Mouse (Mus musculus) myocyte (in vitro differentiated cells): ENCODE measurements around the gene Cdipt. TPM values are rescaled to one million over a fixed set of nuclear protein-coding genes. Genes with fewer than 3 reads are reported as not detected.

Experiments used
- H3K27me3 ChIP-seq: one replicate; pipeline ENCODE4 v1.6.1; 2011; ENCODE audit not compliant: control insufficient read depth, insufficient read depth, insufficient read length
- H3K36me3 ChIP-seq: one replicate; pipeline ENCODE4 v1.6.1; 2011; ENCODE audit not compliant: control insufficient read depth, insufficient read depth
- H3K4me2 ChIP-seq: one replicate; pipeline ENCODE4 v1.6.1; 2011; ENCODE audit warnings: low read depth, control low read depth
- H3K4me3 ChIP-seq: one replicate; pipeline ENCODE4 v1.5.1; 2011; ENCODE audit warnings: mild to moderate bottlenecking, control low read depth, moderate library complexity
- H3K79me2 ChIP-seq: one replicate; pipeline ENCODE4 v1.6.1; 2011; ENCODE audit not compliant: control insufficient read depth, insufficient read depth
- H3ac ChIP-seq: one replicate; pipeline ENCODE4 v1.6.1; 2011; ENCODE audit not compliant: control insufficient read depth, insufficient read length
- CEBPB ChIP-seq: IDR thresholded peaks from 2 replicates; pipeline ENCODE4 v1.6.1; 2011; ENCODE audit warnings: mild to moderate bottlenecking, moderate library complexity; ENCODE audit not compliant: poor library complexity, insufficient read depth, severe bottlenecking
- E2F4 ChIP-seq: IDR thresholded peaks from one replicate; pipeline ENCODE4 v1.6.1; 2011; ENCODE audit warnings: mild to moderate bottlenecking, control low read depth, moderate library complexity; ENCODE audit not compliant: insufficient read depth
- MAX ChIP-seq: IDR thresholded peaks from one replicate; pipeline ENCODE4 v1.6.1; 2011; ENCODE audit warnings: low read depth, mild to moderate bottlenecking, control low read depth
- MYOD1 ChIP-seq, 3 experiments: IDR thresholded peaks; one replicate each; pipeline ENCODE4 v1.6.1; 2011; ENCODE audit warnings: control low read depth in 2 of 3, low read depth in 2 of 3, mild to moderate bottlenecking in 2 of 3, moderate library complexity in 1 of 3; ENCODE audit not compliant: insufficient read length in 2 of 3, control insufficient read depth in 1 of 3
- MYOG ChIP-seq, 3 experiments: IDR thresholded peaks; one replicate each; pipeline ENCODE4 v1.6.1; 2011; ENCODE audit warnings: control low read depth in 2 of 3, low read depth in 2 of 3, mild to moderate bottlenecking in 2 of 3; ENCODE audit not compliant: insufficient read length in 2 of 3, control insufficient read depth in 1 of 3, insufficient read depth in 1 of 3
- POLR2A ChIP-seq: IDR thresholded peaks from one replicate; pipeline ENCODE4 v1.6.1; 2011; ENCODE audit warnings: low read depth, mild to moderate bottlenecking, control low read depth, moderate library complexity; ENCODE audit not compliant: insufficient read length
- POLR2AphosphoS2 ChIP-seq: IDR thresholded peaks from one replicate; pipeline ENCODE4 v1.6.1; 2011; ENCODE audit warnings: low read depth, control low read depth; ENCODE audit not compliant: insufficient read length
- REST ChIP-seq: IDR thresholded peaks from one replicate; pipeline ENCODE4 v1.6.1; 2011; ENCODE audit warnings: mild to moderate bottlenecking, control low read depth, moderate library complexity; ENCODE audit not compliant: insufficient read depth, insufficient read length
- SRF ChIP-seq: IDR thresholded peaks from one replicate; pipeline ENCODE4 v1.6.1; 2011; ENCODE audit warnings: low read depth; ENCODE audit not compliant: control insufficient read depth, insufficient read length
- TCF12 ChIP-seq: IDR thresholded peaks from one replicate; pipeline ENCODE4 v1.6.1; 2011; ENCODE audit warnings: mild to moderate bottlenecking, control low read depth; ENCODE audit not compliant: poor library complexity, insufficient read depth, severe bottlenecking
- TCF3 ChIP-seq: IDR thresholded peaks from one replicate; pipeline ENCODE4 v1.6.1; 2011; ENCODE audit warnings: low read depth, control low read depth; ENCODE audit not compliant: insufficient read length
- USF1 ChIP-seq: IDR thresholded peaks from one replicate; pipeline ENCODE4 v1.6.1; 2011; ENCODE audit warnings: low read depth, mild to moderate bottlenecking, control low read depth, moderate library complexity
- polyA plus RNA-seq: library from polyadenylated mRNA; unstranded; fragments of >200 nt; fragmentation: generic; extraction: Trizol; gene quantifications from one replicate; pipeline ENCODE4 v1.2.1, GENCODE M21; 2012; ENCODE audit warnings: missing spikeins

Gene Cdipt
- polyA plus RNA-seq, 1 experiment = 173 TPM

DNA sequence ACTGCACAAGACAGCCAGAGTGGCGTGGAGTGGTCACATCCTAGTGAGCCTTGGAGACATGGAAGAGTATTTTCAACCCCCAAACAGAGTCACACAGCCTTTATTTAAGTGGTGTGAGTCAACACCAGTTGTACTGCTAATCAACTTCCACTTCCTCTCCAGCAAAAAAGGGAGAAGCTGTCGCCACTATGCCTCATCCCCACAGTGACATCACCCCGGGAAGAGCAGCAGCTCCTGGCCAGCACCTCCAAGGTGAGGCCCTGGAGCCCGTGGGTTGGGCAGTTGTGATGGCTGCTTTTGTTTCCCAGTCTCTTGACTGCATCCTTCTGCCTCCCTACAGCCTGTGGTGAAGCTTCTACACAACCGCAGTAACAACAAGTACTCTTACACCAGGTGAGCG is 34.5 kb upstream of the Cdipt start:
- Histone ChIP-seq H3K4me3 (no peak overlapping the region), H3K79me2 (no peaks in the 10 kb centered on the region), H3K36me3 (peaks cover 9% of the 10 kb centered on the region), H3K27me3 (no peaks in the 10 kb centered on the region), H3ac (no peak overlapping the region), H3K4me2 (no peak overlapping the region)
- TF ChIP-seq MYOD1 (IDR thresholded peaks at IDR 0.05; ENCODE audit: control insufficient read depth in 1 of 3, insufficient read length in 2 of 3, low read depth in 2 of 3) (no peak), E2F4 (no peak), MYOG (IDR thresholded peaks at IDR 0.05; ENCODE audit: control insufficient read depth in 1 of 3, insufficient read depth in 1 of 3, insufficient read length in 2 of 3, low read depth in 2 of 3) (no peak), TCF3 (no peak), USF1 (no peak), CEBPB (no peak), POLR2AphosphoS2 (no peak), REST (no peak), MAX (no peak), TCF12 (no peak), POLR2A (no peak), SRF (no peak)

DNA sequence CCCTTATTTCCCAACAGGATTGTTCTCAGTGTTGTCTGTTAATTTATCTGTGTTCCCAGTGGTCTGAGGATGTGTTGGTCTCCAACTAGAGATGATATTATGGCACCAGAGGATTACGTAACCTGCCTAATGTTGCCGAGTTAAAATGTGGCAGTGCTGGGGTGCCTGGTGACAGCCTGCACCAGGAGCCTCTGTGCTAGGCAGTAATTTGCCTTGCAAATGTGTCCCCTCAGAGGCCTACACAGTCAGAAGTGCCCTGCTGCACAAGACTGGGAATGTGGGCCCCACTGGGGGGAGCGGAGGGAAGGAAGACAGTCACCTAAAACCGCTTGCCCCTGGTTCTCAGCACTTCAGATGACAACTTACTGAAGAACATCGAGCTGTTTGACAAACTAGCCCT is 33.9 kb upstream of the Cdipt start:
- H3K79me2 ChIP-seq = no peaks in the 10 kb centered on the region
- no peak overlapping the region for H3K4me3 ChIP-seq
- no peak overlapping the region for H3K4me2 ChIP-seq
- no peak overlapping the region for H3ac ChIP-seq
- TF ChIP-seq E2F4 = no peak
- TF ChIP-seq POLR2AphosphoS2 = no peak
- no peak for TF ChIP-seq SRF
- TF ChIP-seq REST = no peak
- peaks cover 9% of the 10 kb centered on the region for H3K36me3 ChIP-seq
- no peaks in the 10 kb centered on the region for H3K27me3 ChIP-seq

DNA sequence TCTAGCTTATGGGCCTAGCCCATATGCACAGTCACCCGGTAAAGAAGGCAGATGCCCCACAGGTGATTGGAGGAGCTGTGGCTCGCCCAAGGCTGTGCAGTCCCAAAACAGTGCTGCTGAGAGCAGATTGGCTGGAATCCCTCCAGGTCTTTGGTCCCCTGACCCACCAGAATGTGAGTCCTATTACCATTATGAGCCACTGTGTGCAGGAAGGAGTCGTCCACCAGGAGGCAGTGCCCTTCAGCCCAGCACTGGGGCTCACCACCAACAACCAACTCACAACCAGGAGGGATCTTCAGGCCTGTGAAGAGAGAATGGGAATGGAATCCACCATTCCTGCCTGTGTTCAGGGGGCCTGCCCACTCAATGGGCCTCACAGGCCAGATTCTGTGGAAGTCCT is 29.2 kb upstream of the Cdipt start:
- Histone ChIP-seq H3K36me3 (peaks cover 4% of the 10 kb centered on the region), H3ac (no peak overlapping the region), H3K4me3 (no peak overlapping the region), H3K4me2 (no peak overlapping the region), H3K27me3 (peaks cover 10% of the 10 kb centered on the region), H3K79me2 (no peaks in the 10 kb centered on the region)
- TF ChIP-seq MYOD1 (IDR thresholded peaks at IDR 0.05; ENCODE audit: control insufficient read depth in 1 of 3, insufficient read length in 2 of 3, low read depth in 2 of 3) = no peak
- TF ChIP-seq MAX = no peak
- no peak for TF ChIP-seq POLR2AphosphoS2
- no peak for TF ChIP-seq MYOG (IDR thresholded peaks at IDR 0.05; ENCODE audit: control insufficient read depth in 1 of 3, insufficient read depth in 1 of 3, insufficient read length in 2 of 3, low read depth in 2 of 3)
- no peak for TF ChIP-seq REST
- TF ChIP-seq SRF = no peak
- TF ChIP-seq E2F4 = no peak
- TF ChIP-seq CEBPB = no peak
- no peak for TF ChIP-seq USF1
- no peak for TF ChIP-seq POLR2A

DNA sequence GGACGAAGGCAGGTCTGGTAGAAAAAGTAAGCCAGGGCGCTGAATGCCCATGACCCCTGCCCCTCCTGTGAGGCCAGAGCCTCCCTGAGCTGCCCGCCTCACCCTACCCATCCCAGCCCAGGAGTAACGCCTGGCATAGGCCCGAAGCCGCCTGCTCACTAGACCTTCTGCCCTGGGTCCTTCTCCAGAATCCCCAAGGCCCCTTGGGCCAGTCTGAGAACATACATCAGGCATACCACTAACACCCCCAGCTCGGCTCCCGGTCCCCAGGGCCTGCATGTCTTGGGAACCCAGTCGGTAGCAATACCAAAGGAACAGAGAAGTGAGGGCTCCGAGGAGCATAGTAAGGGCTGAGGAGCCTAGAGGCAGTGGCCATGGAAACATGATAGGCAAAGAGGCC is 27.1 kb upstream of the Cdipt start:
- peaks cover 4% of the 10 kb centered on the region for H3K36me3 ChIP-seq
- TF ChIP-seq TCF12 (no peak), SRF (no peak), MAX (no peak)
- H3K79me2 ChIP-seq = no peaks in the 10 kb centered on the region
- H3K4me2 ChIP-seq = no peak overlapping the region
- no peak overlapping the region for H3K4me3 ChIP-seq
- peaks cover 16% of the 10 kb centered on the region for H3K27me3 ChIP-seq
- H3ac ChIP-seq = no peak overlapping the region

DNA sequence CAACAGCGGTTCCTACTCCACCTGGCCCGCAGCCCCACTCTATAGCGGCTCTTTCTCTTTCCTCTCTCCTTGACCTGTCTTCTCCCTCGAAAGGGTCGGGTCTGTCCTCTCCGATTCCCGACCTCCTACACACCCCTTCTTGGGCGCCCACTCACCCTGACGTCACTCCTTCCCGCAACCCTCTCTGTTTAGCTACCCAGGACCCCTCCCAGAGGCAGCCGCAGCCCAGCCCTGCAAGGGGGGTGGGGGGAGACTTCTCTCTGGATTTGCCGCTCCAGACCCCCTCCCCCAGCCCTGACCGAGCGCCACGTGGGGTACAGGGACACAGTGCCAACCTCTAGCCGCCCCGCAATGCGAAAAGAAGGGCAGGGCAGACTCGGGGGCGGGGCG is 26.3 kb upstream of the Cdipt start, which contains the start of gene Asphd1:
Gene Asphd1 (minus strand): TSS at position 180 of the 390 bp plus-strand sequence.
- Histone ChIP-seq H3K79me2 (no peaks in the 10 kb centered on the region), H3K4me3 (no peak within 1 kb of the TSS), H3K27me3 (peaks cover 16% of the 10 kb centered on the region), H3K4me2 (peak within 1 kb of the TSS; percentile 69), H3ac (no peak within 1 kb of the TSS), H3K36me3 (peaks cover 4% of the 10 kb centered on the region)
- TF ChIP-seq POLR2AphosphoS2 (no peak), TCF3 (no peak), REST (no peak), MYOG (IDR thresholded peaks at IDR 0.05; ENCODE audit: control insufficient read depth in 1 of 3, insufficient read depth in 1 of 3, insufficient read length in 2 of 3, low read depth in 2 of 3) (no peak), USF1 (no peak), MAX (no peak), SRF (no peak), E2F4 (no peak), TCF12 (no peak), CEBPB (no peak), POLR2A (no peak), MYOD1 (IDR thresholded peaks at IDR 0.05; ENCODE audit: control insufficient read depth in 1 of 3, insufficient read length in 2 of 3, low read depth in 2 of 3) (no peak)
